Mouse (Mus musculus): ENCODE measurements around the gene Prph2. TPM values are rescaled to one million over a fixed set of nuclear protein-coding genes. Genes with fewer than 3 reads are reported as not detected.

Prph2 gene
- total and polyA plus RNA-seq, 3 experiments = not detected

DNA sequence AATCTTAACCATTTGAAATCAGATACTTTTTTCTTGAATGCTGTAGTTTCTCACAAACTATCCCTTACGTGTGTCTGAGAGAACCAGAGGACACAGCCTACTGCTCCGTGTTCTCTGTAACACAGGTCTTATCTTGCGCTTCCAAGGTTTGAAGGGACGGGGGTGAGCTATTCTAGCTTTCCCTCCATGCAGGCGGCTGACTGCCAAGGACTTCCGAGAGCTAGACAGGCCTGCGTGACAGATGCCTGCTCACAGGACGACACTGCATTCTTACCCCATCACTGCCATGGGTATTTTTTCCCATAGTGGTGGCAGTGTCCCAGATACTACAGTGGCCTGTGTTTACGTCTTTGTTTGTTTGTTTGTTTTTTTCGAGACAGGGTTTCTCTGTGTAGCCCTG is 50.0 kb downstream of the Prph2 start:
- H3K27me3 ChIP-seq (ENCODE audit: control insufficient read depth, insufficient read depth, low read length) = no peaks in the 10 kb centered on the region
- H3K27ac ChIP-seq = peak overlapping the region; percentile 48
- peaks cover 5% of the 10 kb centered on the region for H3K36me3 ChIP-seq (ENCODE audit: control insufficient read depth, insufficient read depth, low read length)
- no peak overlapping the region for H3K9ac ChIP-seq (ENCODE audit: low read depth, low read length)
- TF ChIP-seq POLR2A (IDR thresholded peaks at IDR 0.05; ENCODE audit: insufficient read depth, low read depth, low read length) = no peak
- TF ChIP-seq EP300 (IDR thresholded peaks at IDR 0.05; ENCODE audit: insufficient read depth, low read depth, low read length) = 0 out of 2 replicates have a peak, but pooled peaks have one; percentile 45
- no peak overlapping the region for H3K4me3 ChIP-seq
- no peaks in the 10 kb centered on the region for H3K79me2 ChIP-seq (replicated peaks; ENCODE audit: control insufficient read depth, insufficient read depth, low read length)
- WGBS = 67% methylated on average over 10 of the region's 10 CpGs
- intact Hi-C loops (cut with DNase I) = no loop called here
- DNase-seq = peak; percentile 35 to 62
- H3K4me1 ChIP-seq (ENCODE audit: control insufficient read depth, insufficient read depth, low read length) = no peaks in the 10 kb centered on the region

DNA sequence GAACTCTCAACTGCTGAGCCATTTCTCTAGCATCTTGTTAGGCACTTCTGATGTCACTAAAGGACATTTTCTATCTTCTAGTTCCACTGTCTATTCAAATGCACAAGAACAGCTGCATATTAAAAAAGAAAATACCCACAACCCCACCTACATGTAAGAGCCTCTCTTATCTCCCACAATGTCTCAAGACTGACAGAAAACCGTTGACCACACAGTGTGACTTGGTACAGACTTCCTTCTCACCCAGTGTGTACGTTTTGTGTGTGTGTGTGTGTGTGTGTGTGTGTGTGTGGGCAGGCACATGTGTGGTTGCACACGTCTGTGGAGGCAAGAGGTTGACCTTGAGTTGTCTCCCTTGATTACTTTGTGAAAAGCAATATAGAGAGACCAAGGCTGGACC is 51.9 kb downstream of the Prph2 start:
- H3K27me3 ChIP-seq (ENCODE audit: control insufficient read depth, insufficient read depth, low read length) = no peaks in the 10 kb centered on the region
- TF ChIP-seq EP300 (IDR thresholded peaks at IDR 0.05; ENCODE audit: insufficient read depth, low read depth, low read length) = no peak
- TF ChIP-seq POLR2A (IDR thresholded peaks at IDR 0.05; ENCODE audit: insufficient read depth, low read depth, low read length) = no peak
- no peak for TF ChIP-seq CTCF (IDR thresholded peaks at IDR 0.05)
- H3K36me3 ChIP-seq (ENCODE audit: control insufficient read depth, insufficient read depth, low read length) = peaks cover 5% of the 10 kb centered on the region
- intact Hi-C loops (cut with DNase I) = loop anchor here (2.0 kb wide), 1 partner anchor 19 kb away; no protein-coding TSS in a partner anchor
- H3K9ac ChIP-seq (ENCODE audit: low read depth, low read length) = no peak overlapping the region
- no peak overlapping the region for H3K27ac ChIP-seq
- H3K4me1 ChIP-seq (ENCODE audit: control insufficient read depth, insufficient read depth, low read length) = no peaks in the 10 kb centered on the region
- no peak overlapping the region for H3K4me3 ChIP-seq
- DNase-seq = no peak
- 67% methylated on average over 3 of the region's 3 CpGs for WGBS
- H3K79me2 ChIP-seq (replicated peaks; ENCODE audit: control insufficient read depth, insufficient read depth, low read length) = no peaks in the 10 kb centered on the region

DNA sequence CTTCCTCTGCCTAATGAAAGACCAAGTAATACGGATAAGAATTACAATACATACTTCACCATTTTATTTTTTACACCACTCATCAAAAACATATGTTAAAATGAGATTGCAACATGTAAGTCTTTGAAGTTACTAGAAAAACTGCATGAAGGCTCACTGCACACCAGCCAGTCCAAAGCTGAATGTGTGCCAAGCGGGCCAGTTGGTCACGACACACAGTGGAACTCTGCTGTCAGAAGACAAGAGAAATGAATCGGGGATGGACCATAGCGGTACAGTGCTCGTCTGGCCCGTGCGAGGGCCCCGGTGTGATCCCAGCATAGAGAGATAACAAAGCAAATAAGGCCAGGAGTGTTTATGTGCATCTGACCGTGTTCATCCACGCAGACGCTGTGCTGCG is 52.9 kb downstream of the Prph2 start:
- H3K4me3 ChIP-seq = no peak overlapping the region
- peaks cover 5% of the 10 kb centered on the region for H3K36me3 ChIP-seq (ENCODE audit: control insufficient read depth, insufficient read depth, low read length)
- no peak for TF ChIP-seq EP300 (IDR thresholded peaks at IDR 0.05; ENCODE audit: insufficient read depth, low read depth, low read length)
- TF ChIP-seq POLR2A (IDR thresholded peaks at IDR 0.05; ENCODE audit: insufficient read depth, low read depth, low read length) = no peak
- TF ChIP-seq CTCF (IDR thresholded peaks at IDR 0.05) = no peak
- H3K27me3 ChIP-seq (ENCODE audit: control insufficient read depth, insufficient read depth, low read length) = no peaks in the 10 kb centered on the region
- H3K79me2 ChIP-seq (replicated peaks; ENCODE audit: control insufficient read depth, insufficient read depth, low read length) = no peaks in the 10 kb centered on the region
- no peaks in the 10 kb centered on the region for H3K4me1 ChIP-seq (ENCODE audit: control insufficient read depth, insufficient read depth, low read length)
- H3K27ac ChIP-seq = no peak overlapping the region
- no peak for DNase-seq
- no peak overlapping the region for H3K9ac ChIP-seq (ENCODE audit: low read depth, low read length)
- 86% methylated on average over 13 of the region's 13 CpGs for WGBS
- intact Hi-C loops (cut with DNase I) = loop anchor here (2.0 kb wide), 1 partner anchor 18 kb away; no protein-coding TSS in a partner anchor

DNA sequence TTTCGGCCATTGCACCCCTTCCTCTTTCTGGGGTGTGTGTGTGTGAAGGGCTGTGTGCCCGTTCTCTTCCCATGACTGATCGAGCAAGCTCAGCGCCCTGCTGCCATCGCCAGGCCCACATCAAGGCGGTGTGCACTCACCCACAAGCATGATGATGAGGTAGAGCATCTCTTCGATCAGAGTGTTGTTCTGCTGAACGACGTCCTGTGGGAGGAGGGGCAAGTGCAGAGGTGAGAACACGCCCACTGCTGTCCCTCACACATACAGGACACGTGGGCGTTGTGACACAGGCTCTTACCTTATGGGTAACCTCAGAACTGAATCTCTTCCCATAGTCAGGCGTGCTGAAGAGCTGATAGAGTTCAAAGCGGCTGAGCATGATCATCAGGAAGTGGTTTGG is 56.6 kb downstream of the Prph2 start:
- TF ChIP-seq EP300 (IDR thresholded peaks at IDR 0.05; ENCODE audit: insufficient read depth, low read depth, low read length) (no peak), POLR2A (IDR thresholded peaks at IDR 0.05; ENCODE audit: insufficient read depth, low read depth, low read length) (no peak), CTCF (IDR thresholded peaks at IDR 0.05) (no peak)
- H3K4me3 ChIP-seq = no peak overlapping the region
- no peak overlapping the region for H3K27ac ChIP-seq
- no peaks in the 10 kb centered on the region for H3K27me3 ChIP-seq (ENCODE audit: control insufficient read depth, insufficient read depth, low read length)
- intact Hi-C loops (cut with DNase I) = no loop called here
- no peak overlapping the region for H3K9ac ChIP-seq (ENCODE audit: low read depth, low read length)
- H3K79me2 ChIP-seq (replicated peaks; ENCODE audit: control insufficient read depth, insufficient read depth, low read length) = no peaks in the 10 kb centered on the region
- H3K36me3 ChIP-seq (ENCODE audit: control insufficient read depth, insufficient read depth, low read length) = peaks cover 2% of the 10 kb centered on the region; the same call in 1 of the 2 replicates
- DNase-seq = no peak
- H3K4me1 ChIP-seq (ENCODE audit: control insufficient read depth, insufficient read depth, low read length) = no peaks in the 10 kb centered on the region
- WGBS = 82% methylated on average over 14 of the region's 14 CpGs

DNA sequence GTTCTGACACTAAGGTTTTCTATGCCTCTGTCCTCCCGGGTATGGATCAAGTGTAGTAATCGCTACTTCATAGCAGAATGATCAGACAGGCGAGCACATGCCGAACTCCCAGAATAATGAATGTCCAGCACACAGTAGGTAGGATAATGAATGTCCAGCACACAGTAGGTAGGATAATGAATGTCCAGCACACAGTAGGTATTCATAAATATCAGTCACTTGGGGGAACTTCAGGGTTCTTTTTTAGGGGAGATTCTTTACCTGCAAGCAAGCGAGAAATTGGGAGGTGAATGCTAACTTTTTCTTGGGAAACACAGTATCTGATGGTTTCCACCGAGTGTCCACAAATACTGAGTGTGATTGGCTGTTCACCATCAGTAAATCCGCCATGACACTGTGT is 62.3 kb downstream of the Prph2 start:
- Histone ChIP-seq H3K4me3 (no peak overlapping the region), H3K4me1 (ENCODE audit: control insufficient read depth, insufficient read depth, low read length) (no peaks in the 10 kb centered on the region), H3K9ac (ENCODE audit: low read depth, low read length) (no peak overlapping the region), H3K79me2 (replicated peaks; ENCODE audit: control insufficient read depth, insufficient read depth, low read length) (no peaks in the 10 kb centered on the region), H3K36me3 (ENCODE audit: control insufficient read depth, insufficient read depth, low read length) (peaks cover 2% of the 10 kb centered on the region; the same call in 1 of the 2 replicates), H3K27me3 (ENCODE audit: control insufficient read depth, insufficient read depth, low read length) (no peaks in the 10 kb centered on the region), H3K27ac (no peak overlapping the region)
- TF ChIP-seq POLR2A (IDR thresholded peaks at IDR 0.05; ENCODE audit: insufficient read depth, low read depth, low read length) (no peak), EP300 (IDR thresholded peaks at IDR 0.05; ENCODE audit: insufficient read depth, low read depth, low read length) (no peak), CTCF (IDR thresholded peaks at IDR 0.05) (no peak)
- intact Hi-C loops (cut with DNase I) = no loop called here
- WGBS = 92% methylated on average over 7 of the region's 7 CpGs
- no peak for DNase-seq

Other genes starting within 250 kb of the Prph2 start
- gene Rrp36, start 236.1 kb upstream of the Prph2 start, total RNA-seq (2021) = 10 to 100 TPM; 10.7 to 11.3 TPM
- gene Rrp36, start 236.1 kb upstream of the Prph2 start, polyA plus RNA-seq (2012; rRNA removed) = 19.4 and 24.3 TPM in 2 replicates
- 10 to 100 TPM; 45.4 to 50.3 TPM for gene Mea1, start 231.7 kb upstream of the Prph2 start, total RNA-seq (2021)
- gene Mea1, start 231.7 kb upstream of the Prph2 start, polyA plus RNA-seq (2012; rRNA removed) = 35.3 and 37.8 TPM in 2 replicates
- gene Klhdc3, start 229.5 kb upstream of the Prph2 start, total RNA-seq (2021) = 10 to 100 TPM; 57.3 to 68.9 TPM
- 91.8 and 105 TPM in 2 replicates for gene Klhdc3, start 229.5 kb upstream of the Prph2 start, polyA plus RNA-seq (2012; rRNA removed)
- 10 to 100 TPM; 28.1 to 32.0 TPM for gene Ppp2r5d, start 205.3 kb upstream of the Prph2 start, total RNA-seq (2021)
- gene Ppp2r5d, start 205.3 kb upstream of the Prph2 start, polyA plus RNA-seq (2012; rRNA removed) = 30.8 and 40.6 TPM in 2 replicates
- gene Pex6, start 199.0 kb upstream of the Prph2 start, total RNA-seq (2021) = 10 to 100 TPM; 33.4 to 36.5 TPM
- gene Pex6, start 199.0 kb upstream of the Prph2 start, polyA plus RNA-seq (2012; rRNA removed) = 33.7 and 34.1 TPM in 2 replicates
- gene Gnmt, start 181.3 kb upstream of the Prph2 start, total RNA-seq (2021) = 1 to 10 TPM; 2.8 to 4.4 TPM
- gene Gnmt, start 181.3 kb upstream of the Prph2 start, polyA plus RNA-seq (2012; rRNA removed) = 3.3 and 5.1 TPM in 2 replicates
- 10 to 100 TPM; 19.8 to 21.5 TPM for gene Cnpy3, start 158.2 kb upstream of the Prph2 start, total RNA-seq (2021)
- gene Cnpy3, start 158.2 kb upstream of the Prph2 start, polyA plus RNA-seq (2012; rRNA removed) = 19.7 and 20.7 TPM in 2 replicates
- gene Ptcra, start 146.7 kb upstream of the Prph2 start, total RNA-seq (2021) = not detected
- gene Ptcra, start 146.7 kb upstream of the Prph2 start, polyA plus RNA-seq (2012; rRNA removed) = 0.08 and 0.12 TPM in 2 replicates
- gene 2310039H08Rik, start 137.8 kb upstream of the Prph2 start, total RNA-seq (2021) = 10 to 100 TPM; 22.6 to 30.4 TPM
- gene 2310039H08Rik, start 137.8 kb upstream of the Prph2 start, polyA plus RNA-seq (2012; rRNA removed) = 43.6 and 45.4 TPM in 2 replicates
- gene Rpl7l1, start 127.8 kb upstream of the Prph2 start, total RNA-seq (2021) = 10 to 100 TPM; 54.0 TPM
- 19.4 and 41.8 TPM in 2 replicates for gene Rpl7l1, start 127.8 kb upstream of the Prph2 start, polyA plus RNA-seq (2012; rRNA removed)
- gene Bicral, start 52.0 kb upstream of the Prph2 start, total RNA-seq (2021) = 10 to 100 TPM; 12.3 to 15.7 TPM
- 7.4 and 9.6 TPM in 2 replicates for gene Bicral, start 52.0 kb upstream of the Prph2 start, polyA plus RNA-seq (2012; rRNA removed)
- gene Tbcc, start 19.8 kb upstream of the Prph2 start, total RNA-seq (2021) = 10 to 100 TPM; 16.3 TPM
- gene Tbcc, start 19.8 kb upstream of the Prph2 start, polyA plus RNA-seq (2012; rRNA removed) = 12.7 and 13.3 TPM in 2 replicates
- 10 to 100 TPM; 63.9 to 86.1 TPM for gene Ubr2, start 100.1 kb downstream of the Prph2 start, total RNA-seq (2021)
- 29.8 and 46.1 TPM in 2 replicates for gene Ubr2, start 100.1 kb downstream of the Prph2 start, polyA plus RNA-seq (2012; rRNA removed)

Measured in heart, adult 2 months (tissue).